Mouse (Mus musculus): ENCODE measurements at regions not wholly inside any gene's neighbourhood (a gene's known extent, or its start where the extent isn't known, plus 50 kb on each side); places are given as distances from the start of the nearest gene placed in this dataset.

DNA sequence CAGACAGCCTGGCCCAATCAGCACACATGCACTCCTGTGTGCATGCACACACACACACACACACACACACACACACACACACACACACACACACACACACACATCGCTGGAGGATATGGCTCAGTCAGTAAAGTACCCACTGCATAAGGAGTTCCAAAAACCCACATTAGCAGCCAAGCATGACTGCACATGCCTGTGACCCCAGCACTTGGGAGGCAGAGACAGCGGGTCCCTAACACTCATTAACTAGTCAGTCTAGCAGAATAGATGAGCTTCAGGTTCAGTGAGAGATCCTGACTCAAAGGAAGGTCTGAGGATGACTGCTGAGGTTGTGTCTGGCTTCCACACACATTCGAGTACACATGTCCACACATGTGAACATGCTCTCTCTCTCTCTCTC is 65.4 kb upstream of the Thy1 start:
- DNase-seq (ENCODE audit: low read depth, low spot score) = no peak

DNA sequence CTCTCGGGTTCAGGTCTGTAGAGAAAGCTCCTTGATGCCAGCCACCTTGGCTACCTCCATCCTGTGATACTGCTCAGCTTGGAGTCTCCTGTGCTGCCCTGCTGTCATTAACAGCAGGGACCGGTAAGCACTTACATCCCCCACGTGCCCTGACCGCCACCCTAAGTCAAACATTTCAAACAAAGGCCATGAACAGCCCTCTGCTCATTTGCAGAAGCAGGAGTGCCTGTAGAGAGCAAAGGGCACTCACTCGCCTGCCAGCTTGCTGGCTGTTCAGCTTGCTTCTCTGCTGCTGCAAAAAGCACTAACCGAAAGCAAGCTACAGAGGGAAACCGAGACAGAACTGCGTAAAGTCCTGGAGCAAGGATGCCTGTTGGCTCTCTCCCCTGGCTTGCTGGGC is 61.8 kb upstream of the Thy1 start:
- DNase-seq (ENCODE audit: low read depth, low spot score) = no peak

DNA sequence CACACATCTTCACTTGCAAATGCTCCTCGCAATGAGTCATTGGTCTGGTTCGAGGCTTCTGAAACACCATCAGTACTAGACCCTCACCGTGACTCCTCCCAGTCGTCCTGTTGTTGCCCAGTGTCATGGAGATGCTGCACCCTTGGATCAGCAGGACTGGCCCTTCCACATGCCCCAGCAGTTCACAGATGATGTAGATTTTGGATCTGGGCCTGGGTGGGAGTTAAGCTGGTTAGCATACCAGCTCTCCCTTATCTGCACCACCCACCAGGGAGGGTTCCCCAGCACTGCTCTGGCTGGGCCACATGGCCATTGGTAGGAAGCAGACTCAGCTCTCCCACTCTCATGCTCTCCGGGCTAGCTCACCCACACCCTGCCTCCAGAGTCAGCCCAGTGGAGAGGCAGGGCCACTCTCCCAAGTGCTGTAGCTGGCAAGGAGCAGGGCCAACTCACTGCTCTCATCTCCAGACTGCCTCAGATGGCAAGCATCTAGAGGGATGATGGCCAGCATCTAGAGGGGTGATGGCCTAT is 60.8 kb upstream of the Thy1 start:
- peak; percentile 38 for DNase-seq (ENCODE audit: low read depth, low spot score)

DNA sequence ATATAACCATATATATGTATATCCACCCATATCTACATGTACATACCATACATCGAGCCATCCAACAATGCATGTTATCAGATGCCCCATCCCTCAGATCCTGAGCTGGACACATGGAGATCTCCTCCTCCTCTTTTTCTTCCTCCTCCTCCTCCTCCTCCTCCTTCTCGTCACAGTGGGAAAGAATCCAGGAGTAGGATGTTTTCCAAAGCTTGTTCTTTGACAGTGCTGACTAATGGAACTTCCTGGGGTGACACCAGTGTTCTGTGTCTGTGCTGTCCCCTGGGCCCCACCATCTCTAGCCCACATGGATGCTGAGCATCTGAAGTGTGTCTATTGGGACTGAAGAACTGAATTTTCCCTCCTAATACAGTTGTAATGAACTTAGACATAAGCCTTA is 60.0 kb upstream of the Thy1 start:
- peak; percentile 32 for DNase-seq (ENCODE audit: low read depth, low spot score)

DNA sequence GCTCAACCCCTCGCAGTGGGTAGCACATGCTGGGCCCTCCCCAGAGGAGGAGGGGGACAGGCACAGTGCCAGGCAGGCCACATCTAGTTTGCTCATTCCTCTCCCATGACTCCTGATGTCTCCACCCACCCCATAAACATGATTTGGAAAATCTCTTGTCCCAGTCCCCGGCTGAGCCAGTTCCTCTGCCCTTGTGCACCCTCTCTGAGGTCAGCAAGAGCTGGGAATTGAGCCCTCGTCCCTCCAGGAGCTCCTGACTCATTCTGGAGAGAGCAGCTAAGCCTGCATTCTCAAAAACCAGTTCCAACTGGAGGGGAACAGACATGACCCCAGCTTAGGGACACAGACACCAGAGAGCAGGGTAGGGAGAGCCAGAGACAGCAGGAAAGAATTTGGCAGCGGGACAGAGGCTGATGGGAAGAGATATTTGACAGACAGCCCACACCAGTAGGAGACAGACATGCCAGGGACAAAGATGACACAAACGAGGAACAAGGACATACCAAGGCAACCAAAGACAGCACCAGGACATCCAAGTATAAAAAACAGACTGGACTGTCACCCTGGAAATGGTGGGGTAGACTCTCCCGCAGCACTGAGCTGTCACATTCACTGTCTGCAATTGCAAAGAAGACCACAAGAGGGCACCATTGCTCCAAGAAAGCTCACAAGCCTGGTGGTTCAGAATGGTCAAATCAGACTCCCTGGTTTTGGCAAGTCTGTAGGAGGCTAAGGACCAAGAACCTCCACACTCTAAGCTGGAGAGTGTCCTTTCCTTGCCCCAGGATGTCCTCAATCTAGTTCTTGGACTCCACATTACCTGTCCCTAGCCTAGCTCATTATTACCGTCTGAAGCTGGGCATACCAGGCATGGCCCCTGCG is 58.8 kb upstream of the Thy1 start:
- peak; percentile 92 for DNase-seq (ENCODE audit: low read depth, low spot score)

DNA sequence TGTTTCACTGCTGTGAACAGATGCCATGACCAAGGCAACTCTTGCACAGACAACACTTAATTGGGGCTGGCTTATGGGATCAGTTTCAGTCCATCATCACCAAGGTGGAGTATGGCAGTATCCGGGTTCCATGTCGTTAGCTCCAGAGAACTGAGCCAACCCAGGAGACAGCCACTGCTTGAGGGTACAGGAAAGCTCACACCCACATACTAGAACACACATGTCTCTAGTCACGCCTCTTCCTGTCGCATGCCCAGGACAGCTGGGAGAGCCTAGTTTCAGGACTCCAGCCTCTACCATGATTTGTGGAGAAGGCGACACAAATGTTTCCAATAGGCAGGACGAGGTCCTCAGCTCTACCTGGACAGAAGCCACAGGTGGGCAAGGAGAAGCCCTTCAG is 55.2 kb upstream of the Thy1 start:
- no peak for DNase-seq (ENCODE audit: low read depth, low spot score)

DNA sequence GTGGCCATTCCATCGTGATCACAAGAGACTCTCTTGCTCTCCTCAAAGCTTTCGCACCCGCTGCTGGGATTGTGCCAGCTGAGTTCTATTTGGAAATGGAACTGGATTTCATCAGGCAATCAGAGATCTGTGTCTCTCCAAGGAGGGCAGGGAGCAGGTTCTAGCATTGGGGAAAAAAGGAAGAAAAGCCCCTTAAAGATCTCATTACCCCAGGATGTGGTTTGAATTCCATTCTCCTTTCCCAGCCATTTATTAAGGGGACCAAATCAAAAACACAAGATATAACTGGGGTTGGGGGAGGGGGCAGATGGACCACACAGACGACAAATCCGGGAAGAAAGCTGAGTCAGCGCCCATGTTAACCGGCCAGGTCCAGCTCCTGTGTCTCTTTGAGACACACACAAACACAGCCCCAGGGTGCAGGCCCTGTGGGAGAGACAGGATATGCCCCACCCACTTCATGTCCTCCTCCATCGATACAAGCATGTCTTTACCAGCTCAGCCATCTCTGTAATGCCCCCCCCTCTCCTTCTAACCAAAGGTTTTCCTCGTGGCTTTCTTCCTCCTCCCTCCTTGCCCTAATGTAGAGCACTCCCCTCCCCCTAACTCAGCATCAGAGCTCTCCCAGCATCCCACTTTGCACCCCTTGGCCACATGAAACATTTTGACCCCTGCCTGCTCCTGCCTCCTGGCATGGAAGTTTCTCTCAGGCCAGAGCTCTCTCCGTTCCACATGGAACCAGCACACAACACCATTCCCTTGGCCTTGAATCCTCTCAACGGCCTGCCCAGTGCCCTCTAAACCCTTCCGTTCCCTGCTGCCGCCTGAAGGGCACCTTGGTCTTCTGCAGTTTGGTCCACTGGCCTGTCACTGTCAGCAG is 54.0 kb upstream of the Thy1 start:
- DNase-seq (ENCODE audit: low read depth, low spot score) = peak; percentile 37

DNA sequence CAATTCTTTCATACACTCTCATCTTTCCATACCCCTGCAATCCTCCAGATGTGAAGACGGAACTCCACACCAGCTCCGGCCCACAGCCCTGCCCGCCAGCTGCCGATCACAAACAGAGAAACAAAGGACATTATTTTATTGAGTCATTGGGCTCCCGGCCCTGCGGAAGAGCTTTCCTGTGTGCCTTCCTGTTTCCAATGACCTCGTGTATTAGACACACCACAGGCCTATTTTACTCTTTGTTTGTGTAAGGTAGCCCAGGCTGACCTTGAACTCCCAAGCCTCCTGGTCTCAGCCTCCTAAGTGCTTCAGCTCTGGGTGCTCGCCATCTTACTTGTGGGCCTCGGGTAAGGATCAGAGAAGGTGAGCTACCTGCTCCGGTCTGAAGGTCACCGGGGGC is 53.1 kb upstream of the Thy1 start:
- DNase-seq (ENCODE audit: low read depth, low spot score) = no peak

DNA sequence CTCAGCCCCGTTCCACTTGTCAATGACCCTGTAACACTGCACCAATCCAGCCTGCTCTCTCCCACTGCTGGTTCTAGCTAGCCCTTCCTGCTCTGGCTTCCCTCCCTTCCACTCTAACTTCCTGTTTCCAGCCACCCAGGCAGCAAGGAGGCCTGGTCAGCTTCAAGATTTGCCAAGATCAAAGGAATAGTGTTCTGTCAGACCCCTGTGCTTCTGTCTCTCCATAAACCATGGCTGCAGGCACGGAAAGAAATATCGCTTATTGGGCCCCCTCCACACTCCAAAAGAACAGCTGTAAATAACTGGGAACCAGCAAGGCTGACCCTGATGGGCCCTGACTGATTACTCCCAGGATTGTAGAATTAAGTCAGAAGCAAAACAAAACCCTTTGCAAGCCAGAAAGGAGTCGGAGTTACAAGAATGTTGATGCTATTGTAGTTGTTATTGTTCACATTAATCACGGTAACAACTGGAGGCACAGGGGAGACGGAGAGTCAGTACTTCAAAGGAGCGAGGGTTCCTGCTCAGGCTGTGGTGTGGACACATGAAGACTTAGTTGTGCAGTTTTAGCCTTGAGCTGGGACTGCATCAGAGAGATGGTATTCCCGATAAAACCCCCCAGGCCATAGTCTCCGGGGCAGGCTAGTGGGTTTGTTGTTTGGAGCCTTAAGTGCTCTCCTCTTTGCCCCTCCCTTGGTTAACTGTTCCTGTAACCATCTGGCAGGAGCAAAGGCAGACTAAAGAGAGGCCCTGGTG is 49.8 kb upstream of the Thy1 start:
- DNase-seq (ENCODE audit: low read depth, low spot score) = no peak

Data from skeletal muscle tissue, adult 2 months (tissue).